Mouse (Mus musculus) midbrain, embryonic 15.5 days (tissue): Measurements from ENCODE around the gene Gm16440. TPM values are rescaled to one million over a fixed set of nuclear protein-coding genes. Genes with fewer than 3 reads are reported as not detected.
"Not testable (repeated sequence)": the region's sequence is repeated elsewhere in the genome, so short reads cannot be mapped to it uniquely, and the experiment has no call there.

Experiments used
- ATAC-seq: fragments of 200-750 bp; cut with Nextera tagmentation; replicated peaks from 2 replicates; pipeline ENCODE4 v1.8.0; 2017; ENCODE audit warnings: moderate TSS enrichment
- H3K27ac ChIP-seq: fragments of 300-500 bp; sonication (generic); 2 replicates; pipeline ENCODE4 v1.5.1; 2015; ENCODE audit warnings: mild to moderate bottlenecking, inconsistent platforms
- H3K27me3 ChIP-seq: fragments of 300-500 bp; sonication (generic); replicated peaks from 2 replicates; pipeline ENCODE4 v1.6.1; 2015; ENCODE audit warnings: inconsistent platforms
- H3K36me3 ChIP-seq: fragments of 300-500 bp; sonication (generic); replicated peaks from 2 replicates; pipeline ENCODE4 v1.6.1; 2015; ENCODE audit warnings: inconsistent platforms
- H3K4me1 ChIP-seq: fragments of 300-500 bp; sonication (generic); 2 replicates; pipeline ENCODE4 v1.6.1; 2015; ENCODE audit warnings: inconsistent platforms
- H3K4me2 ChIP-seq: fragments of 300-500 bp; sonication (generic); 2 replicates; pipeline ENCODE4 v1.6.1; 2015; ENCODE audit warnings: inconsistent platforms, mild to moderate bottlenecking, moderate library complexity
- H3K4me3 ChIP-seq: fragments of 300-500 bp; sonication (generic); 2 replicates; pipeline ENCODE4 v1.5.1; 2015; ENCODE audit warnings: mild to moderate bottlenecking, inconsistent platforms
- H3K9ac ChIP-seq: fragments of 300-500 bp; sonication (generic); 2 replicates; pipeline ENCODE4 v1.6.1; 2015; ENCODE audit warnings: mild to moderate bottlenecking, inconsistent platforms
- H3K9me3 ChIP-seq: fragments of 300-500 bp; sonication (generic); 2 replicates; pipeline ENCODE4 v1.6.1; 2016; ENCODE audit warnings: inconsistent platforms
- WGBS: fragments of 180-500 bp; shearing (Covaris S2); methylation state at CpG from one replicate; pipeline ENCODE4 v1.1.7; 2015; ENCODE audit warnings: mixed read lengths; 5-methylcytosine and 5-hydroxymethylcytosine counted together
- polyA plus RNA-seq: library from polyadenylated mRNA; unstranded; fragments of >200 nt; fragmentation: Nextera tagmentation; extraction: Ambion mirVana; gene quantifications from 2 replicates; pipeline ENCODE4 v1.2.1, GENCODE M21; 2015

Gm16440 gene
- not detected in 2 replicates for polyA plus RNA-seq

DNA sequence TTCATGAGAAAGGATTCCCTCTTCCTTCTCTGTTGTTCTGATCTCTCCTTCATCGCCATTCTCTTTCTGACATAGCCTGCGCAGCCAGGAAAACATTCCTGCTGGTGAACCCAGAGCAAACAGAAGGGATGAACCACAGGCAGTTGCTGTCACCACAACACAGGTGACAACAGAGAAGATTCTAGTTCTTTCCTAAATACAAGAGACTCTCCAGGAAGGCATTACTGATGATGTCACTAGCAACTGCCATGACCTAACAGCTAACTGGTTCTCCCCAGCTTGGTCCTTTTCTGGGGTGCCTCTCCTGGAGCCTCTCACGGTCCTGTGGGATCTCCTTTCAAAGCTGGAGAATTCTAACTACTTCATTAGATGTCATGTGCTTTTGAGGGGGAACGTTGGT, at the start of gene Gm16440:
TSS of gene Gm16440 (minus strand) at position 101 of the 400 bp plus-strand sequence.
- 98% methylated on average over 2 of the region's 4 CpGs for WGBS
- not testable (repeated sequence) for H3K36me3 ChIP-seq, H3K27me3 ChIP-seq, H3K9me3 ChIP-seq, H3K4me2 ChIP-seq, H3K27ac ChIP-seq, ATAC-seq, H3K9ac ChIP-seq, H3K4me1 ChIP-seq, H3K4me3 ChIP-seq

DNA sequence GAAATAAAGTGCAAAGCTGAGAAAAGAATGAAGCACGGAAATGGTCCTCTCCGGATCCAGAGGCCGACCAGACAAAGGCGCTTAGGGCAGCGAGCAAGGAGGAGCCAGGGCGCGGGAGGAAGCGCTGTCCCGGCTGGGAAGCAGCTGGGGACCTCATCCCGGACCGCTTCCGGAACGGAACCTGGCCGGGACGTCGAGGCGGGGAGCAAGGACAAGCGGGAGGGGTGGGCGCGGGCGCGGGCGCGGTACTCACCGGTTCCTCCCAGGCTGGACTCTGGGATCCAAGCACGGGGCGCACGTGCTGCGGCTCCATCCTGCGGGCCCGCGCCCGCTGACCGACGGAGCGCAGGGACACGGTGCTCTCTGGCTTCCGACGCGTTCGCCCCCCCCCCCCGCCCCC, 36.6 kb upstream of the Gm16440 start:
- not testable (repeated sequence) for H3K4me1 ChIP-seq, H3K27me3 ChIP-seq, ATAC-seq, H3K27ac ChIP-seq, H3K9me3 ChIP-seq, H3K9ac ChIP-seq, H3K36me3 ChIP-seq
- WGBS: 8% methylated on average over 24 of the region's 42 CpGs
- Histone ChIP-seq H3K4me3 (peak overlapping the region; percentile 42), H3K4me2 (peak overlapping the region; percentile 55)

DNA sequence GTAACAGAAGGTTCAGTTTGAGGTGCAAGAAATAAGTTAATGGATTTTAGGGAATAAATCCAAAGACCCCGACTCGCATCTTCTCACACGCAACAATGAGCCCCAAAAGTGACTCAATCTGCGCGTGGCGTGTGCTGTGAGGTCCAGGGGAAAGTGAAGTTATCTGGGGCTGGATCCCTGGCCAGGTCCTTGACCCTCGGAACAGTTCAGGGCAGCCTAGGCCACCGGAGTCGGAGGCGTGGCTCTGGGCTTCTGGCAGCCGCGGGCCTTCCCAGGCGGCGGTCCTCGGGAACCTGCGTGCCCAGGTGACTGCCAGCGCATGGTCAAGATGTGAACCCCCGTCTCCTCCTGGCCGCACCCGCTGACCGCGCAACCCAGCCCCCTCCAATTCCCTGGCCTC, 36.2 kb upstream of the Gm16440 start:
- not testable (repeated sequence) for H3K27ac ChIP-seq, H3K4me1 ChIP-seq, H3K27me3 ChIP-seq, H3K9ac ChIP-seq, H3K36me3 ChIP-seq, H3K9me3 ChIP-seq, ATAC-seq
- Histone ChIP-seq H3K4me3 (peak overlapping the region; percentile 42), H3K4me2 (peak overlapping the region; percentile 55)
- WGBS: 23% methylated on average over 22 of the region's 22 CpGs

DNA sequence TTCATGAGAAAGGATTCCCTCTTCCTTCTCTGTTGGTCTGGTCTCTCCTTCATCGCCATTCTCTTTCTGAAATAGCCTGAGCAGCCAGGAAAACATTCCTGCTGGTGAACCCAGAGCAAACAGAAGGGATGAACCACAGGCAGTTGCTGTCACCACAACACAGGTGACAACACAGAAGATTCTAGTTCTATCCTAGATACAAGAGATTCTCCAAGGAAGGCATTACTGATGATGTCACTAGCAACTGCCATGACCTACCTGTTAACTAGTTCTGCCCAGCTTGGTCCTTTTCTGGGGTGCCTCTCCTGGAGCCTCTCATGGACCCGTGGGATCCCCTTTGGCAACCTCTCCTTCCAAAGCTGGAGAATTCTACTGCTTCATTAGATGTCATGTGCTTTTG, 22.3 kb upstream of the Gm16440 start, which contains the start of gene Gm3591:
TSS of gene Gm3591 (minus strand) at position 101 of the 400 bp plus-strand sequence.
- WGBS: no CpG with 5 or more reads among the region's 2 CpGs
- ATAC-seq, H3K27me3 ChIP-seq, H3K4me1 ChIP-seq, H3K9ac ChIP-seq, H3K4me2 ChIP-seq, H3K27ac ChIP-seq, H3K36me3 ChIP-seq, H3K9me3 ChIP-seq, H3K4me3 ChIP-seq: not testable (repeated sequence)

DNA sequence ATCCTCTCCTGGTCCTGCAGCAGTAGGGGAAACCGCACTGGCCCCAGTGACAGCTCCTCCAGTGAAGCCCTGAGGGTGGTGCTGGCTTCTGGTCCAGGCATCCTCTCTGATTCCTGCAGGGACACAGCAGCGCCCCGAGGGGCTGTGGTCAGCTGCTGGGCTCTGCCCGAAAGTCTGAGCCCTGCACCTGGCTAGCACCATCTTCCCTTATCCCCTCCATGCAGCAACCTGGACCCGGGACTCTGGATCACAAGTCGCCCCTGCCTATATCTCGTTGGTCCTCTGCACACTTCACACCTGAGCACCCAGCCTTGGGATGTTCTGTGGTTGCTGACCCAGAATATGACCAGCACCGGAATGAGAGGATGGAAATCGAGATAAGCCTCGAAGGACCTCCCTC, 46.5 kb downstream of the Gm16440 start, which contains the start of gene Gm3618:
TSS of gene Gm3618 (minus strand) at position 101 of the 400 bp plus-strand sequence.
- not testable (repeated sequence) for H3K9ac ChIP-seq, ATAC-seq, H3K36me3 ChIP-seq, H3K27me3 ChIP-seq, H3K4me3 ChIP-seq, H3K4me1 ChIP-seq, H3K4me2 ChIP-seq, H3K27ac ChIP-seq, H3K9me3 ChIP-seq
- no CpG with 5 or more reads among the region's 10 CpGs for WGBS

Other genes with a start within 250 kb of the Gm16440 start
- not detected in 2 replicates for gene Gm21560, start 171.0 kb downstream of the Gm16440 start, polyA plus RNA-seq
- 8.5 and 8.9 TPM in 2 replicates for gene Gm3411, start 103.1 kb downstream of the Gm16440 start, polyA plus RNA-seq
- not detected in 2 replicates for gene Gm21103, start 85.5 kb downstream of the Gm16440 start, polyA plus RNA-seq
- not detected in 2 replicates for gene Gm3618, start 46.6 kb downstream of the Gm16440 start, polyA plus RNA-seq
- 4.8 and 5.6 TPM in 2 replicates for gene Gm3591, start 22.2 kb upstream of the Gm16440 start, polyA plus RNA-seq
- not detected in 2 replicates for gene Gm3594, start 54.3 kb upstream of the Gm16440 start, polyA plus RNA-seq
- gene Gm8356, start 147.0 kb upstream of the Gm16440 start, polyA plus RNA-seq: not detected in 2 replicates
- gene Gm3629, start 200.3 kb upstream of the Gm16440 start, polyA plus RNA-seq: 1.5 and 2.0 TPM in 2 replicates
- gene Gm3460, start 232.1 kb upstream of the Gm16440 start, polyA plus RNA-seq: 0.36 TPM in 1 of 2 replicates, not detected in the other